Mouse (Mus musculus): Measurements from ENCODE around the gene B3galt1. TPM values are rescaled to one million over a fixed set of nuclear protein-coding genes. Genes with fewer than 3 reads are reported as not detected.

Gene B3galt1
- polyA plus RNA-seq, 1 experiment from 2014 or later: 23.3 TPM

- ATAC-seq (ENCODE audit: low FRiP score) (no peak), DNase-seq (ENCODE audit: low spot score) (no peak)
- H3K27ac ChIP-seq (ENCODE audit: low read depth, low read length): no peak overlapping the region
- H3K9ac ChIP-seq (ENCODE audit: low read depth, low read length): no peak overlapping the region
- H3K4me1 ChIP-seq (replicated peaks; ENCODE audit: control insufficient read depth, insufficient read depth, low read length): no peaks in the 10 kb centered on the region
- no peak overlapping the region for H3K4me3 ChIP-seq (ENCODE audit: low read depth, low read length)
- WGBS: 94% methylated on average over 4 of the region's 4 CpGs
- no peaks in the 10 kb centered on the region for H3K27me3 ChIP-seq (ENCODE audit: control insufficient read depth, insufficient read depth, low read length)
- H3K9me3 ChIP-seq (ENCODE audit: control insufficient read depth, low read length): no peaks in the 10 kb centered on the region
- no peak overlapping the region for H3K4me2 ChIP-seq (replicated peaks; ENCODE audit: low read depth, low read length)
- no peaks in the 10 kb centered on the region for H3K36me3 ChIP-seq (ENCODE audit: control insufficient read depth, insufficient read depth, low read length)
These were observed 410.8 kb downstream of the B3galt1 start for GRCm38 (mm10) chr2:67976488-67976887.

DNA sequence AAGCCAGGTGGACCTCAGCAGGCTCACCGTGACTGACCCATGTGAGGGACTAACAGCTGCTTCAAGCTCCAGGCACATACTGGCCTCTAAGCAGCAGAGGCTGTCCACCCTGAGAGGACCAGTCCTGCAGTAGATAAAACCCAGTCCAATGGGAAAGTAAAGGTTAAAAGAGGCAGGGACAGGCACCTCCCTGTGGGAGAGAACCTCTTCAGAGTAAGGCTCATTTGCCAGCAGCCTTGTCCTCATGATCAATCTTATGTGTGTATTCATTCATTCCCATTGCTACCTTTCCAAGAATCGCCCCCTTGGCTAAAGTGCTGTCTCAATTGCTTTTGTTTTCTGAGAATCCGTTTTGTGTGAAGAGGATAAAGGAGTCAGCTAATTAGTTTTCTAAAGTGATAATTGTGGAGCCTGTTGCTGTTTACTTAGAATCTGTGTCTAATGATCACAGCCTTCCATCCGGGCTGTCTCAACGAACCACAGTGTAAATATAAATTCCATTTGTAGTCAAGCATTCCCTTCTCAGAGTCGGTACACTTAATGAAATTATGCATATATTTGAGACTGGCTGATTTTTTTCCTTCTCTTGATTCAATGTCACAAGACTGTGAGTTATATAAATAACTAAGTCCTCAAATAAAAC, 412.1 kb downstream of the B3galt1 start:
- Histone ChIP-seq H3K27ac (ENCODE audit: low read depth, low read length) (no peak overlapping the region), H3K4me3 (ENCODE audit: low read depth, low read length) (no peak overlapping the region), H3K4me1 (replicated peaks; ENCODE audit: control insufficient read depth, insufficient read depth, low read length) (no peaks in the 10 kb centered on the region), H3K9me3 (ENCODE audit: control insufficient read depth, low read length) (no peaks in the 10 kb centered on the region), H3K9ac (ENCODE audit: low read depth, low read length) (no peak overlapping the region), H3K36me3 (ENCODE audit: control insufficient read depth, insufficient read depth, low read length) (no peaks in the 10 kb centered on the region), H3K27me3 (ENCODE audit: control insufficient read depth, insufficient read depth, low read length) (no peaks in the 10 kb centered on the region), H3K4me2 (replicated peaks; ENCODE audit: low read depth, low read length) (no peak overlapping the region)
- WGBS: 60% methylated on average over 6 of the region's 6 CpGs
- no peak for ATAC-seq (ENCODE audit: low FRiP score)
- DNase-seq (ENCODE audit: low spot score): no peak

DNA sequence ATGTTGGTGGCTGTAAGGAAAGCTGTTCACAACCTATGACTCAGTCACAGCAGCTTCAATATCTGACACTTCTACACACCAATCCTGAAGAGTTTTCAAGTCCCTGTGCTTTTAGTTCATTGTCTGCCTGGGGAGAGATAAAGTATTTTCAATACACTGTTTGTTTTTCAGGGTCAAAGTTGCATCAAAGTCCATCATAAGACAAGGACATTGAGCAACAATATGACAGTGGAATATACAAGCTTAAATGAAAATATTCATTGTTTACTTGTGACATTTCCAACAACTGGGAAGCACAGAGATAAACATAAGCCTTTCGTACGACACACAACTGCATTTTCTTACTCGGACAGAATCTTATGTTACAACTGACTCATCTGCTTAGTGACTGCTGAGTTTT, 417.9 kb downstream of the B3galt1 start:
- no peak overlapping the region for H3K4me3 ChIP-seq (ENCODE audit: low read depth, low read length)
- no peak overlapping the region for H3K9ac ChIP-seq (ENCODE audit: low read depth, low read length)
- ATAC-seq (ENCODE audit: low FRiP score) (no peak), DNase-seq (ENCODE audit: low spot score) (no peak)
- H3K36me3 ChIP-seq (ENCODE audit: control insufficient read depth, insufficient read depth, low read length): no peaks in the 10 kb centered on the region
- no peaks in the 10 kb centered on the region for H3K4me1 ChIP-seq (replicated peaks; ENCODE audit: control insufficient read depth, insufficient read depth, low read length)
- no peaks in the 10 kb centered on the region for H3K9me3 ChIP-seq (ENCODE audit: control insufficient read depth, low read length)
- no peaks in the 10 kb centered on the region for H3K27me3 ChIP-seq (ENCODE audit: control insufficient read depth, insufficient read depth, low read length)
- 89% methylated on average over 3 of the region's 3 CpGs for WGBS
- H3K27ac ChIP-seq (ENCODE audit: low read depth, low read length): no peak overlapping the region
- no peak overlapping the region for H3K4me2 ChIP-seq (replicated peaks; ENCODE audit: low read depth, low read length)

- Histone ChIP-seq H3K27ac (ENCODE audit: low read depth, low read length) (no peak overlapping the region), H3K9ac (ENCODE audit: low read depth, low read length) (no peak overlapping the region), H3K27me3 (ENCODE audit: control insufficient read depth, insufficient read depth, low read length) (no peaks in the 10 kb centered on the region), H3K9me3 (ENCODE audit: control insufficient read depth, low read length) (no peaks in the 10 kb centered on the region), H3K4me3 (ENCODE audit: low read depth, low read length) (no peak overlapping the region), H3K36me3 (ENCODE audit: control insufficient read depth, insufficient read depth, low read length) (no peaks in the 10 kb centered on the region), H3K4me2 (replicated peaks; ENCODE audit: low read depth, low read length) (no peak overlapping the region), H3K4me1 (replicated peaks; ENCODE audit: control insufficient read depth, insufficient read depth, low read length) (no peaks in the 10 kb centered on the region)
- DNase-seq (ENCODE audit: low spot score) (no peak), ATAC-seq (ENCODE audit: low FRiP score) (no peak)
- 95% methylated on average over 3 of the region's 3 CpGs for WGBS
These were observed 419.5 kb downstream of the B3galt1 start for GRCm38 (mm10) chr2:67985133-67985532.

GRCm38 (mm10) chr2:67993421-67993820, 427.8 kb downstream of the B3galt1 start:
- WGBS: 100% methylated on average over 1 of the region's 1 CpGs
- H3K9me3 ChIP-seq (ENCODE audit: control insufficient read depth, low read length): no peaks in the 10 kb centered on the region
- H3K4me2 ChIP-seq (replicated peaks; ENCODE audit: low read depth, low read length): no peak overlapping the region
- no peak overlapping the region for H3K4me3 ChIP-seq (ENCODE audit: low read depth, low read length)
- no peaks in the 10 kb centered on the region for H3K27me3 ChIP-seq (ENCODE audit: control insufficient read depth, insufficient read depth, low read length)
- H3K36me3 ChIP-seq (ENCODE audit: control insufficient read depth, insufficient read depth, low read length): no peaks in the 10 kb centered on the region
- DNase-seq (ENCODE audit: low spot score) (no peak), ATAC-seq (ENCODE audit: low FRiP score) (no peak)
- no peaks in the 10 kb centered on the region for H3K4me1 ChIP-seq (replicated peaks; ENCODE audit: control insufficient read depth, insufficient read depth, low read length)
- H3K9ac ChIP-seq (ENCODE audit: low read depth, low read length): no peak overlapping the region
- no peak overlapping the region for H3K27ac ChIP-seq (ENCODE audit: low read depth, low read length)

GRCm38 (mm10) chr2:68003091-68003490, 437.4 kb downstream of the B3galt1 start:
- no peak for DNase-seq (ENCODE audit: low spot score)

GRCm38 (mm10) chr2:68005210-68005609, 439.5 kb downstream of the B3galt1 start:
- WGBS: 96% methylated on average over 9 of the region's 9 CpGs
- Histone ChIP-seq H3K4me2 (replicated peaks; ENCODE audit: low read depth, low read length) (no peak overlapping the region), H3K27ac (ENCODE audit: low read depth, low read length) (no peak overlapping the region), H3K9ac (ENCODE audit: low read depth, low read length) (no peak overlapping the region), H3K27me3 (ENCODE audit: control insufficient read depth, insufficient read depth, low read length) (no peaks in the 10 kb centered on the region), H3K4me3 (ENCODE audit: low read depth, low read length) (no peak overlapping the region), H3K9me3 (ENCODE audit: control insufficient read depth, low read length) (no peaks in the 10 kb centered on the region), H3K36me3 (ENCODE audit: control insufficient read depth, insufficient read depth, low read length) (no peaks in the 10 kb centered on the region), H3K4me1 (replicated peaks; ENCODE audit: control insufficient read depth, insufficient read depth, low read length) (no peaks in the 10 kb centered on the region)
- no peak for DNase-seq (ENCODE audit: low spot score)
- no peak for ATAC-seq (ENCODE audit: low FRiP score)

More at GRCm38 (mm10) chr2:68003091-68003490, 437.4 kb downstream of the B3galt1 start:
- Histone ChIP-seq H3K9ac (ENCODE audit: low read depth, low read length) (no peak overlapping the region), H3K36me3 (ENCODE audit: control insufficient read depth, insufficient read depth, low read length) (no peaks in the 10 kb centered on the region), H3K4me3 (ENCODE audit: low read depth, low read length) (no peak overlapping the region), H3K9me3 (ENCODE audit: control insufficient read depth, low read length) (no peaks in the 10 kb centered on the region), H3K4me2 (replicated peaks; ENCODE audit: low read depth, low read length) (no peak overlapping the region), H3K27me3 (ENCODE audit: control insufficient read depth, insufficient read depth, low read length) (no peaks in the 10 kb centered on the region), H3K4me1 (replicated peaks; ENCODE audit: control insufficient read depth, insufficient read depth, low read length) (no peaks in the 10 kb centered on the region), H3K27ac (ENCODE audit: low read depth, low read length) (no peak overlapping the region)
- WGBS: 66% methylated on average over 1 of the region's 1 CpGs
- ATAC-seq (ENCODE audit: low FRiP score): no peak

GRCm38 (mm10) chr2:68005711-68006110, 440.0 kb downstream of the B3galt1 start:
- no peak for DNase-seq (ENCODE audit: low spot score)
- WGBS: 87% methylated on average over 7 of the region's 7 CpGs
- H3K9me3 ChIP-seq (ENCODE audit: control insufficient read depth, low read length): no peaks in the 10 kb centered on the region
- no peak overlapping the region for H3K4me3 ChIP-seq (ENCODE audit: low read depth, low read length)
- no peak for ATAC-seq (ENCODE audit: low FRiP score)
- H3K36me3 ChIP-seq (ENCODE audit: control insufficient read depth, insufficient read depth, low read length): no peaks in the 10 kb centered on the region
- H3K27me3 ChIP-seq (ENCODE audit: control insufficient read depth, insufficient read depth, low read length): no peaks in the 10 kb centered on the region
- H3K27ac ChIP-seq (ENCODE audit: low read depth, low read length): no peak overlapping the region
- H3K4me2 ChIP-seq (replicated peaks; ENCODE audit: low read depth, low read length): no peak overlapping the region
- no peaks in the 10 kb centered on the region for H3K4me1 ChIP-seq (replicated peaks; ENCODE audit: control insufficient read depth, insufficient read depth, low read length)
- H3K9ac ChIP-seq (ENCODE audit: low read depth, low read length): no peak overlapping the region

GRCm38 (mm10) chr2:68011336-68011735, 445.7 kb downstream of the B3galt1 start:
- Histone ChIP-seq H3K4me3 (ENCODE audit: low read depth, low read length) (no peak overlapping the region), H3K4me1 (replicated peaks; ENCODE audit: control insufficient read depth, insufficient read depth, low read length) (no peaks in the 10 kb centered on the region), H3K9me3 (ENCODE audit: control insufficient read depth, low read length) (no peaks in the 10 kb centered on the region), H3K36me3 (ENCODE audit: control insufficient read depth, insufficient read depth, low read length) (no peaks in the 10 kb centered on the region), H3K27me3 (ENCODE audit: control insufficient read depth, insufficient read depth, low read length) (no peaks in the 10 kb centered on the region), H3K9ac (ENCODE audit: low read depth, low read length) (no peak overlapping the region), H3K4me2 (replicated peaks; ENCODE audit: low read depth, low read length) (no peak overlapping the region), H3K27ac (ENCODE audit: low read depth, low read length) (no peak overlapping the region)
- no peak for ATAC-seq (ENCODE audit: low FRiP score)
- 89% methylated on average over 4 of the region's 4 CpGs for WGBS
- DNase-seq (ENCODE audit: low spot score): no peak
